Mouse (Mus musculus) neural tube, embryonic 12.5 days (tissue): Measurements from ENCODE around the gene Slc26a9. TPM values are rescaled to one million over a fixed set of nuclear protein-coding genes. Genes with fewer than 3 reads are reported as not detected.
"Not testable (repeated sequence)": the region's sequence is repeated elsewhere in the genome, so short reads cannot be mapped to it uniquely, and the experiment has no call there.

Experiments used
- ATAC-seq: fragments of 200-750 bp; cut with Nextera tagmentation; 2 replicates; pipeline ENCODE4 v1.8.0; 2017; ENCODE audit warnings: low read depth, mild to moderate bottlenecking, moderate TSS enrichment, moderate library complexity; ENCODE audit not compliant: low FRiP score
- H3K27ac ChIP-seq: fragments of 300-500 bp; sonication (generic); 2 replicates; pipeline ENCODE4 v1.5.1; 2016
- H3K27me3 ChIP-seq: fragments of 300-500 bp; sonication (generic); replicated peaks from 2 replicates; pipeline ENCODE4 v1.6.1; 2016; ENCODE audit warnings: mild to moderate bottlenecking
- H3K36me3 ChIP-seq: fragments of 300-500 bp; sonication (generic); 2 replicates; pipeline ENCODE4 v1.6.1; 2016; ENCODE audit warnings: mild to moderate bottlenecking
- H3K4me1 ChIP-seq: fragments of 300-500 bp; sonication (generic); 2 replicates; pipeline ENCODE4 v1.6.1; 2016
- H3K4me2 ChIP-seq: fragments of 300-500 bp; sonication (generic); replicated peaks from 2 replicates; pipeline ENCODE4 v1.6.1; 2016; ENCODE audit warnings: mild to moderate bottlenecking
- H3K4me3 ChIP-seq: fragments of 300-500 bp; sonication (generic); 2 replicates; pipeline ENCODE4 v1.5.1; 2016
- H3K9ac ChIP-seq: fragments of 300-500 bp; sonication (generic); 2 replicates; pipeline ENCODE4 v1.6.1; 2016; ENCODE audit warnings: mild to moderate bottlenecking
- H3K9me3 ChIP-seq: fragments of 300-500 bp; sonication (generic); 2 replicates; pipeline ENCODE4 v1.6.1; 2016; ENCODE audit warnings: mild to moderate bottlenecking
- WGBS: fragments of 180-500 bp; shearing (Covaris S2); methylation state at CpG from one replicate; pipeline ENCODE4 v1.1.7; 2016; 5-methylcytosine and 5-hydroxymethylcytosine counted together
- polyA plus RNA-seq: library from polyadenylated mRNA; unstranded; fragments of >200 nt; fragmentation: Nextera tagmentation; extraction: Ambion mirVana; gene quantifications from 2 replicates; pipeline ENCODE4 v1.2.1, GENCODE M21; 2016

Slc26a9 gene
- polyA plus RNA-seq, 1 experiment from 2014 or later, result not detected

- Histone ChIP-seq H3K4me3 (no peak overlapping the region), H3K9me3 (0 out of 2 replicates have a peak, but pooled peaks cover 8% of the 10 kb centered on the region), H3K36me3 (no peaks in the 10 kb centered on the region), H3K9ac (no peak overlapping the region), H3K4me2 (no peak overlapping the region), H3K27ac (no peak overlapping the region), H3K27me3 (no peaks in the 10 kb centered on the region), H3K4me1 (no peaks in the 10 kb centered on the region)
- ATAC-seq, result no peak
- 82% methylated on average over 6 of the region's 6 CpGs for WGBS
Measured at GRCm38 (mm10) chr1:131816886-131817285, 73.1 kb downstream of the Slc26a9 start.

GRCm38 (mm10) chr1:131820353-131820752 lies 76.5 kb downstream of the Slc26a9 start:
- H3K27me3 ChIP-seq, H3K9me3 ChIP-seq, H3K9ac ChIP-seq, H3K4me1 ChIP-seq, H3K4me2 ChIP-seq, H3K36me3 ChIP-seq, ATAC-seq, H3K4me3 ChIP-seq, H3K27ac ChIP-seq: not testable (repeated sequence)
- WGBS, result 73% methylated on average over 9 of the region's 9 CpGs

GRCm38 (mm10) chr1:131820887-131821328 lies 77.1 kb downstream of the Slc26a9 start:
- no peak overlapping the region for H3K9ac ChIP-seq
- no peak overlapping the region for H3K4me3 ChIP-seq
- ATAC-seq, result no peak
- 0 out of 2 replicates have a peak, but pooled peaks cover 8% of the 10 kb centered on the region for H3K9me3 ChIP-seq
- 76% methylated on average over 10 of the region's 10 CpGs for WGBS
- no peaks in the 10 kb centered on the region for H3K27me3 ChIP-seq
- no peaks in the 10 kb centered on the region for H3K36me3 ChIP-seq
- H3K27ac ChIP-seq, result no peak overlapping the region
- no peak overlapping the region for H3K4me2 ChIP-seq
- no peaks in the 10 kb centered on the region for H3K4me1 ChIP-seq

Other genes with a start within 250 kb of the Slc26a9 start
- gene Srgap2, start 216.7 kb upstream of the Slc26a9 start, polyA plus RNA-seq, result 13.5 and 14.2 TPM in 2 replicates
- gene Fam72a, start 216.1 kb upstream of the Slc26a9 start, polyA plus RNA-seq, result 2.4 and 3.4 TPM in 2 replicates
- not detected in 2 replicates for gene Avpr1b, start 144.8 kb upstream of the Slc26a9 start, polyA plus RNA-seq
- gene Ctse, start 105.7 kb upstream of the Slc26a9 start, polyA plus RNA-seq, result 0.11 and 0.18 TPM in 2 replicates
- gene Rab7b, start 55.3 kb upstream of the Slc26a9 start, polyA plus RNA-seq, result 1.3 TPM in 2 replicates
- 0.51 and 0.58 TPM in 2 replicates for gene Pm20d1, start 53.4 kb downstream of the Slc26a9 start, polyA plus RNA-seq
- gene Slc41a1, start 83.5 kb downstream of the Slc26a9 start, polyA plus RNA-seq, result 11.3 and 11.4 TPM in 2 replicates
- gene Rab29, start 123.2 kb downstream of the Slc26a9 start, polyA plus RNA-seq, result 10.0 and 11.3 TPM in 2 replicates
- 90.7 and 91.4 TPM in 2 replicates for gene Nucks1, start 166.5 kb downstream of the Slc26a9 start, polyA plus RNA-seq
- gene Slc45a3, start 218.9 kb downstream of the Slc26a9 start, polyA plus RNA-seq, result 8.2 and 11.1 TPM in 2 replicates